Mouse (Mus musculus): Measurements from ENCODE around the gene Rptor. TPM values are rescaled to one million over a fixed set of nuclear protein-coding genes. Genes with fewer than 3 reads are reported as not detected.
A peak's percentile ranks its signal among the peaks of the same experiment; 100 is the strongest.

The Rptor gene
- polyA plus RNA-seq, 1 experiment from 2014 or later: 9.9 TPM

DNA sequence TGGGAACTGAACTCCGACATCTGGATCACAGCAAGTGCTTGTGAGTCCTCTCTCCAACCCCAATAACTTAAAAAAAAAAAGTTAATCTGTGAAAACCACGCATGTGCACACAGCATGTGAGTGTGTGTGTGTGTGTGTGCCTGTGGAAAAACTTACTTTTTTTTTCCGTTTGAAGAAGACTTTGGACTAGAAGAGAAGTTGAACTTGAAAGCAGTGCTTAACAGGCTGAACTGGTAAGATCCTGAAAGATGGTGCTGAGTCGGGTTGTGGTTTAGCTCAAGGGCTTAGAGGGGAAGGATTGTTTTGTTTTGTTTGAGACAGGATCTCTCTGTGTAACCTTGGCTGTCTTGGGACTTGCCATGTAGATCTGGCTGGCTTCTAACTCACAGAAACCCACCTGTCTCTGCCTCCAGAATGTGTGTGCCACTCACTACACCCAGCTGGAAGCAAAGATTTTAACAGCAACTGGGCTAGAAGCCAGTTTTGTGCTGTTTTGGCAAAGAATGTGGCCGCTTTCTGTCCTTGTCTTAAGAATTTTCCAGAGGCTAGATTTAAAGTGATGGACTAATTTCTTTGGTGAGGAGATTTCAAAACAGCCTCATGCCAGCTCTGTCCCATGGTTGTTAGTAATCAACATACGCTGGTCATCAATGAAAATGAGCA, 327.0 kb downstream of the Rptor start:
- H3K9me3 ChIP-seq (replicated peaks; ENCODE audit: control insufficient read depth, low read length, poor library complexity, severe bottlenecking): no peaks in the 10 kb centered on the region
- no peak for ATAC-seq
- 85% methylated on average over 6 of the region's 6 CpGs for WGBS
- H3K4me3 ChIP-seq (ENCODE audit: low read depth, low read length): no peak overlapping the region
- no peaks in the 10 kb centered on the region for H3K27me3 ChIP-seq (ENCODE audit: control insufficient read depth, insufficient read depth, low read depth, low read length)
- no peak overlapping the region for H3K27ac ChIP-seq (ENCODE audit: low read length)
- H3K4me2 ChIP-seq (ENCODE audit: low read length): no peak overlapping the region
- no peaks in the 10 kb centered on the region for H3K36me3 ChIP-seq (ENCODE audit: control insufficient read depth, insufficient read depth, low read length)
- H3K9ac ChIP-seq (ENCODE audit: low read depth, low read length): no peak overlapping the region
- H3K4me1 ChIP-seq (ENCODE audit: control insufficient read depth, insufficient read depth, low read length): no peaks in the 10 kb centered on the region

DNA sequence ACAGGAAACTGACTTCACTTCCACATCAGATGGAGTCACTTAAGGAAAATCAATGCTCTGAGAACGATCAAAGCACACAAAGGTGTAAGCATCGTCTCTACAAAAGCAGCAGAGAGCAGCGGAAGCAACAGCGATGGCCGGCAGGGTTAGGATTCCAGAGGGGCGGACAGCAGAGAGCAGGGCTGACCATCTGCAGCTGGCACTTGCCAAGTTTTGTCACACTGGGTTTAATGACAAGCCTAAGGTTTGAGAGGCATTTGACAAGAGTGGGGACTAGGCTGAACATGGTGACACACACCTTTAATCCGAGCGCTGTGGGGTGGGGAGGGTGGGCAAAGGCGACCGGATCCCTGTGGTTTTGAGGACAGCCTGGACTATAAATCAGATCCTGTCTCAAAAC, 329.1 kb downstream of the Rptor start:
- Histone ChIP-seq H3K27me3 (ENCODE audit: control insufficient read depth, insufficient read depth, low read depth, low read length) (no peaks in the 10 kb centered on the region), H3K9me3 (replicated peaks; ENCODE audit: control insufficient read depth, low read length, poor library complexity, severe bottlenecking) (no peaks in the 10 kb centered on the region), H3K27ac (ENCODE audit: low read length) (no peak overlapping the region), H3K36me3 (ENCODE audit: control insufficient read depth, insufficient read depth, low read length) (no peaks in the 10 kb centered on the region), H3K4me3 (ENCODE audit: low read depth, low read length) (no peak overlapping the region), H3K4me2 (ENCODE audit: low read length) (no peak overlapping the region), H3K9ac (ENCODE audit: low read depth, low read length) (no peak overlapping the region), H3K4me1 (ENCODE audit: control insufficient read depth, insufficient read depth, low read length) (no peaks in the 10 kb centered on the region)
- ATAC-seq: no peak
- WGBS: 74% methylated on average over 10 of the region's 10 CpGs

DNA sequence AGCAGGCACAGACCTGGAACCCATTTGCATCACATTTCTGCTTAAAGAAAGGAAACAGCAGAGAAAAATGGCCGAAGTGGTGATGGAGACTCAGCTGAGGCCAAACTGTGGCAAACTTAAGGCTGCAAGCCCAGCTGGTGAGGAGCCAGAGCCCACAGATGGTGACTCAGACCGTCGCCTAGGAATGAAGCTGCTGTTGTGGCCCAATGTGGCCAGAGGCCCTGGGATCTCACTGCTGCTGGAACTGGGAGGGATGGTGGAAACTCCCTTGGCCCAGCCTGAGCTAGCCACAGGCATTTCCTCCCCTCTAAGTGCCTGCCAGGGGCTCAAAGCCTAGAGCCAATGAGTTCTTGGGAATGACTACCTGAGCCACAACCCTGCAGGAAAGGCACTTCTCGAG, 330.4 kb downstream of the Rptor start:
- Histone ChIP-seq H3K4me3 (ENCODE audit: low read depth, low read length) (no peak overlapping the region), H3K9me3 (replicated peaks; ENCODE audit: control insufficient read depth, low read length, poor library complexity, severe bottlenecking) (no peaks in the 10 kb centered on the region), H3K36me3 (ENCODE audit: control insufficient read depth, insufficient read depth, low read length) (no peaks in the 10 kb centered on the region), H3K4me1 (ENCODE audit: control insufficient read depth, insufficient read depth, low read length) (no peaks in the 10 kb centered on the region), H3K27ac (ENCODE audit: low read length) (no peak overlapping the region), H3K4me2 (ENCODE audit: low read length) (no peak overlapping the region), H3K9ac (ENCODE audit: low read depth, low read length) (no peak overlapping the region), H3K27me3 (ENCODE audit: control insufficient read depth, insufficient read depth, low read depth, low read length) (no peaks in the 10 kb centered on the region)
- WGBS: 56% methylated on average over 4 of the region's 4 CpGs
- no peak for ATAC-seq

DNA sequence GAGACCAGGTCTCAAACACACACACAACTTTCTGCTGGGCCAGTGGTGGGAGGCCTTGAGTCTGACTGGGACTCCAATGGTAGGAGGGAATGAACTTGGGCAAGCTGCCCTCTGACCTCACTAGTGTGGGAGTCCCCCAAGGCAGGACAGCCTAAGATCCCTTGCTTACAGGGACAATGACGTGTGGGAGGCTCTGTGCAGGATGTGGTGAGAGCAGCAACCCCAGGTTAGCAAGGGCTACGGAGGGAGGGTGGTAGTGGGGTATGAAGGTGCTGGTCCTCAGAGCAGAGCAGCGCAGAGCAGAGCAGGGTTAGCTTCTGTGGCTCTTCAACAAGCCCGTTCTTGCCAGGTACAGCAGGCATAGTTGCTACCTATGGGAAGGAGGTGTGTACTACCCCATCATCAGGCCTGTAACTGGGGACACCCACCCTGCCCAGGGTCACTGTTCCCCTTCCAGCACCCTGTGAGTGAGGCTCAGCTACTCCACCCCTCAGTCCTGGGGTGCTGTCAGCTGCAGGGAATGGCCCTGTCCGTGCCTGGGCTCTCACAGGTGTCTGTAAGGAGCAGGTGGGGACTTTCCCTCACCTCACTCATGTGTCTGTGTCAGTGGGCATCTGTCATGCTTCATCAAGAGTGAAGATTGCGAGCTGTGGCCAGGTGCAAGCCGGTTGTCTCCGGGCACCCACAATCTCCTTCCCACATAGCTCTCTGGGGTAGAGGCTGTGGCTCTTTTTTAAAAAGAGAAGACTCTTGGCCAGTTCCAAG, 331.3 kb downstream of the Rptor start:
- Histone ChIP-seq H3K9ac (ENCODE audit: low read depth, low read length) (no peak overlapping the region), H3K9me3 (replicated peaks; ENCODE audit: control insufficient read depth, low read length, poor library complexity, severe bottlenecking) (no peaks in the 10 kb centered on the region), H3K27me3 (ENCODE audit: control insufficient read depth, insufficient read depth, low read depth, low read length) (no peaks in the 10 kb centered on the region), H3K4me3 (ENCODE audit: low read depth, low read length) (no peak overlapping the region), H3K36me3 (ENCODE audit: control insufficient read depth, insufficient read depth, low read length) (no peaks in the 10 kb centered on the region), H3K4me1 (ENCODE audit: control insufficient read depth, insufficient read depth, low read length) (no peaks in the 10 kb centered on the region), H3K4me2 (ENCODE audit: low read length) (no peak overlapping the region), H3K27ac (ENCODE audit: low read length) (no peak overlapping the region)
- ATAC-seq: no peak
- WGBS: 90% methylated on average over 8 of the region's 8 CpGs

DNA sequence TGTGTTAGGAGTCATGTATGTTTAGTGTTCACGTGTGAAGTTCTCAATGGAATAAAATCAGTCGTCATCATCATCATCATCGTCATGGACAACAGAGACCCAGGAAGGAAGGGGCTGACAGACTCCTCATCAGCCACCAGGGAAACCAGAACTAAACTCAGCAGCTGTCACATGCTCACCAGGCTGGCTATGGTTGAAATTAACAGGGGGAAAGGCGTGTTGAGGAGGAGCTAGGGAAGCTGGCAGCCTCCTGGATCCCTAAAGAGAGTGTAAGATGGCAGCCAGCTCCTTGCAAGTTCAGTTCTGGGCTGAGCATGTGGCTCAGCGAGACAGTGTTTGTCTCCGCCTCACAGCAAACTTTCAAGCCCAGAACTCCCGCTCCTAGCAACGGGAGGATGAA, 332.1 kb downstream of the Rptor start:
- Histone ChIP-seq H3K4me1 (ENCODE audit: control insufficient read depth, insufficient read depth, low read length) (no peaks in the 10 kb centered on the region), H3K4me3 (ENCODE audit: low read depth, low read length) (no peak overlapping the region), H3K4me2 (ENCODE audit: low read length) (no peak overlapping the region), H3K27me3 (ENCODE audit: control insufficient read depth, insufficient read depth, low read depth, low read length) (no peaks in the 10 kb centered on the region), H3K27ac (ENCODE audit: low read length) (no peak overlapping the region), H3K9ac (ENCODE audit: low read depth, low read length) (no peak overlapping the region), H3K36me3 (ENCODE audit: control insufficient read depth, insufficient read depth, low read length) (no peaks in the 10 kb centered on the region), H3K9me3 (replicated peaks; ENCODE audit: control insufficient read depth, low read length, poor library complexity, severe bottlenecking) (no peaks in the 10 kb centered on the region)
- 77% methylated on average over 8 of the region's 8 CpGs for WGBS
- ATAC-seq: no peak

DNA sequence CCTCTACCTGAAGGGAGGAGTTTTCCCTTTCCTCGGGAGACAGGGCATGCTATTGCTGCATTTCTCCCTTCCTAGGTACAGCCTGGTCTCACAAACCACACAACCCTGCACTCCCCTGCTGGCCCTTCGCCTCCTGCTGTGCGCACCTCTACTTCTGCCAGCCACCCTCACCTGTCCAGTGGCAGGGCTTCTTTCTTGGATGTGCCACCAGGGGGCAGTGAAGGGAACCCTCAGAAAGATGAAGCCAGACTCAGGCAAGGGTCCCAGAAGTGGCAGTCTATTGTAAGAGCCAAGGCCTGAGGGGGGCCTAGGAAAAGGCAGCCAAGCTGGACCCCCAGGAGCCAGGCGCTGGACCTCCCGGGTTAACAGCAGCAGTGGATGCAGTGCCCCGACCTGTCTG, 332.8 kb downstream of the Rptor start:
- Histone ChIP-seq H3K4me3 (ENCODE audit: low read depth, low read length) (no peak overlapping the region), H3K4me1 (ENCODE audit: control insufficient read depth, insufficient read depth, low read length) (no peaks in the 10 kb centered on the region), H3K9me3 (replicated peaks; ENCODE audit: control insufficient read depth, low read length, poor library complexity, severe bottlenecking) (no peaks in the 10 kb centered on the region), H3K27me3 (ENCODE audit: control insufficient read depth, insufficient read depth, low read depth, low read length) (no peaks in the 10 kb centered on the region), H3K9ac (ENCODE audit: low read depth, low read length) (no peak overlapping the region), H3K36me3 (ENCODE audit: control insufficient read depth, insufficient read depth, low read length) (no peaks in the 10 kb centered on the region), H3K27ac (ENCODE audit: low read length) (no peak overlapping the region), H3K4me2 (ENCODE audit: low read length) (no peak overlapping the region)
- ATAC-seq: peak; percentile 20; the same call in 1 of the 2 replicates
- WGBS: 19% methylated on average over 6 of the region's 6 CpGs

DNA sequence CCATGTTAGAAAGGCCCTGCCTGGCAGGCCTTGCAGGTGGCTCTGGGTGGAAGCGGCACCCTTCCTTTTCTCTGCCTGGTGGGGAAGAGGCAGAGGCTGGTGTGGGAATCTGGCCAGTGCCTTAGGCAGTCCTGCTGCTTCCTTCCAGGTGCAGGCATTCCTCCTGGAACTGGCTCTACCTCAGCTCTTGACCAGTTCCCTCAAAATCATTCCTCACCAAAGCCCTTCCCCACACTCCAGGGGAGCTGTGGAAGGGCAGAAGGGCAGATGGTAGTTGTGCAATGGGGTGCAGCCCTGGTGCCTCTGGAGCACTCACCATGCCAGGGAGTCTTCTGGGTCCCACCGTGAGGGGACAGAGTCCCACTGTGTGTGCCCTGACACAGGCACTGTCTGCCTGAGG, 333.8 kb downstream of the Rptor start:
- H3K27me3 ChIP-seq (ENCODE audit: control insufficient read depth, insufficient read depth, low read depth, low read length): 0 out of 2 replicates have a peak, but pooled peaks cover 3% of the 10 kb centered on the region
- H3K4me2 ChIP-seq (ENCODE audit: low read length): no peak overlapping the region
- H3K4me1 ChIP-seq (ENCODE audit: control insufficient read depth, insufficient read depth, low read length): no peaks in the 10 kb centered on the region; the same call in 1 of the 2 replicates
- H3K9ac ChIP-seq (ENCODE audit: low read depth, low read length): no peak overlapping the region
- ATAC-seq: no peak
- H3K36me3 ChIP-seq (ENCODE audit: control insufficient read depth, insufficient read depth, low read length): no peaks in the 10 kb centered on the region
- WGBS: 92% methylated on average over 2 of the region's 2 CpGs
- H3K4me3 ChIP-seq (ENCODE audit: low read depth, low read length): no peak overlapping the region
- no peak overlapping the region for H3K27ac ChIP-seq (ENCODE audit: low read length)
- no peaks in the 10 kb centered on the region for H3K9me3 ChIP-seq (replicated peaks; ENCODE audit: control insufficient read depth, low read length, poor library complexity, severe bottlenecking)

DNA sequence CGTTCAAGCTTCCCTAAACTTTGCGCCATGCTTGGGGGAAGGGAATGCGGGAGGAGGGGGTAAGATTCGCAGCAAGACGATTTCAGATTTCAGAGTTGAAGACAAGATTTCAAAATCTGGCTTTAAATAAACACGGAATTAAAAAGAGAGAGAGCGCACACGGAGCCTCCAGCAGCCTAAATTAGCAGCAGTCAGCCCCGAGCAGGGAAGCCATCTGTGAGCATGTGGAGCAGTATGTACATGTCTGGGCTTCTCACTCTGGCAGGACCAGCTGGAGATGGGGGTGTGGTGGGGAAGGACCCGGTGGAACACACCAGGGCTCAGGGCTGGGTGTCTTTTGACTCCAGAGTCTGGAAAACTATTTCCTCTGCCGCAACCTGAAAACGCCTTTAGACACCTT, 334.5 kb downstream of the Rptor start:
- Histone ChIP-seq H3K4me3 (ENCODE audit: low read depth, low read length) (no peak overlapping the region), H3K27me3 (ENCODE audit: control insufficient read depth, insufficient read depth, low read depth, low read length) (0 out of 2 replicates have a peak, but pooled peaks cover 3% of the 10 kb centered on the region), H3K36me3 (ENCODE audit: control insufficient read depth, insufficient read depth, low read length) (no peaks in the 10 kb centered on the region), H3K27ac (ENCODE audit: low read length) (no peak overlapping the region), H3K9ac (ENCODE audit: low read depth, low read length) (no peak overlapping the region), H3K9me3 (replicated peaks; ENCODE audit: control insufficient read depth, low read length, poor library complexity, severe bottlenecking) (no peaks in the 10 kb centered on the region), H3K4me2 (ENCODE audit: low read length) (no peak overlapping the region), H3K4me1 (ENCODE audit: control insufficient read depth, insufficient read depth, low read length) (peaks cover 5% of the 10 kb centered on the region)
- ATAC-seq: no peak
- WGBS: 58% methylated on average over 12 of the region's 12 CpGs

DNA sequence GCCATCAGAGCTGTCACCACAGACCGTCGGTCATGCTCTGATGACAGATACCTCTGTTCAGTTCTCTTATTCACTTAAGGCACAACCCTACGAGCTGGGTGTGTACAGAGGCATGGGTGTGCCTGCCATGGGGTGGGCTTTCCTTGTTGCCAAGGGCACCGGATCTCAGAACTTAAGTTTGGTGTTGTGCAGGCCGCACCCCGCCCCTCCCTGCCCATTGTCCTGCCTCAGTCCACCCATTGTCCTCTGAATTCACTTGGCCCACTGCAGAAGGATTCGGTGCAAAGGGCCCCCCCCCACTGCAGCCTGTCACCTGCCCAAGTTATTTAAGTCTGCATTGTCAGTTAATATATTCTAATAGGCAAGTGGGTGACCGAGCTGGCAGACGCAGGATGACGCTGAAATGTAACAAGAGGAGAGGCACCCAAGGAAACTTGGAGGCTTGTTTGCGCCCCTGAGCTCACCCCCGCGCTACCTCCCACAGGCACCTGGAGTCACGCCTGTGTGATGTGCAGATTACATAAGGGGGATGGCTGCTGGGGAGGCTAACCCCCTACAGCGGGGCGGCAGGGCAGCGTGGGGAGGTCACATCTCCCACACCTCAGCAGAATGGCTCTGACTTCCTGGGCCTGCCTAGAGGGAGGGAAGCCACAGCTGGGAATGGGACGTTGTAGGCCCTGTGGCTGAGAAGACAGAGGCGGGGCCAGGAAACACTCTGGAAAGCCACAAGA, 335.2 kb downstream of the Rptor start:
- WGBS: 58% methylated on average over 19 of the region's 19 CpGs
- ATAC-seq: no peak
- Histone ChIP-seq H3K9ac (ENCODE audit: low read depth, low read length) (0 out of 2 replicates have a peak overlapping the region, but pooled peaks have one; percentile 3), H3K27ac (ENCODE audit: low read length) (no peak overlapping the region), H3K9me3 (replicated peaks; ENCODE audit: control insufficient read depth, low read length, poor library complexity, severe bottlenecking) (no peaks in the 10 kb centered on the region), H3K36me3 (ENCODE audit: control insufficient read depth, insufficient read depth, low read length) (no peaks in the 10 kb centered on the region), H3K27me3 (ENCODE audit: control insufficient read depth, insufficient read depth, low read depth, low read length) (0 out of 2 replicates have a peak, but pooled peaks cover 3% of the 10 kb centered on the region), H3K4me3 (ENCODE audit: low read depth, low read length) (no peak overlapping the region), H3K4me2 (ENCODE audit: low read length) (no peak overlapping the region), H3K4me1 (ENCODE audit: control insufficient read depth, insufficient read depth, low read length) (peaks cover 5% of the 10 kb centered on the region)

Data from midbrain, embryonic 16.5 days (tissue).